Mouse (Mus musculus): ENCODE results near the gene Bcl2l13. TPM values are rescaled to one million over a fixed set of nuclear protein-coding genes. Genes with fewer than 3 reads are reported as not detected.
"Not testable (repeated sequence)": the region's sequence is repeated elsewhere in the genome, so short reads cannot be mapped to it uniquely, and the experiment has no call there.

Gene Bcl2l13
- polyA plus RNA-seq, 1 experiment from 2014 or later: 45.7 TPM

DNA sequence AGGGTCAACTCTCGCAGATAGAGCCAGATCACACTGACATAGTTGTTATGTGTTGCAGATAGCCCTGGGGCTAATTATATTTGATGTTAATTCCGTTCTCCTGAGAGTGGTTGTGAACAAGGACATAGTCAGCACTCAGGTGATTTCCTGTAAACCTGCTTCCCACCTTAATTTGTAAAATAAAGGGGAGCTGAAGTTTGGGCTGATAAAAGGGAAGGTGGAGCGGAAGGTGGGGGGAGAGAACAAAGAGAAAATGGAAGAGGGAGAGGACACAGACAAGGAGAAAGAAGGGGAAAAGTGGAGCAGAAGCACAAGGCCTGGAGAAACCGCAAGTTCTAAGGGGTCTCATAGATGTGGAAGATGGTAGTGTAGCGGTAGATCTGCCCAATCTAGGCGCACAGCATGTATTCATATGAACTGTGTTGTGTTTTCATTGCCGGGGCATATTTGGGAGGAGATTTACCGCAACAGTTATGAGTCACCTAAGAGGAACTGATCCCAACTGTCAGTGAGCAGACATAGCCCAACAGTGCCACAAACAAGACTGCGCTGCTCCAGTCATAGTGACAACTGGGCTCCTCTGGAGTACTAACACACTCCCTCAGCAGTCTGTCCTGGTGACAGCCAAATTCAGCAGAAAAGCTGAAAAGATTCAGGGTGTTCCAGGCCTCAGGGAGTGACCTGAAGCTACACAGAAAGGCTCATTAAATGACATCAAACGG, 72.0 kb downstream of the Bcl2l13 start:
- H3K4me1 ChIP-seq; H3K9me3 ChIP-seq; H3K36me3 ChIP-seq; H3K27ac ChIP-seq (replicated peaks); ATAC-seq (ENCODE audit: low FRiP score, low read depth); H3K9ac ChIP-seq (replicated peaks); H3K27me3 ChIP-seq; H3K4me2 ChIP-seq (replicated peaks); H3K4me3 ChIP-seq: not testable (repeated sequence)
- WGBS: 94% methylated on average over 9 of the region's 10 CpGs

DNA sequence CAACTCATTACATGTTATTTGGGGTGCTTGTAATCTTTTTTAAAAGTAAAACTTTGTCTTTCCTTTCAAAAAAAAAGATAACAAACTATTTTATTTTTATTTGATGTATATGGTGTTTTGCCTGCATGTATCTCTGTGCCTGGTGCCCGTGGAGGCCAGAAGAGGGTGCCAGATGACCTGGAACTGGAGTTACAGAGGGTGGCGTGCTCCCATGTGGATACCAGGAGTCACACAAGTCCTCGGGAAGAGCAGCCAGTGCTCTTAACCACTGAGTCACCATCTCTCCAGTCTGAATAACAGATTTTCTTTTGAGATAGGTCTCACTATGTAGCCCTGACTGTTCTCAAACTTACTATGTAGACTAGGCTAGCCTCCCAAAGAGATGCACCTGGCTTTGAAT, 73.5 kb downstream of the Bcl2l13 start:
- WGBS: 87% methylated on average over 3 of the region's 3 CpGs
- H3K36me3 ChIP-seq: no peaks in the 10 kb centered on the region
- no peak overlapping the region for H3K4me3 ChIP-seq
- H3K9ac ChIP-seq (replicated peaks): no peak overlapping the region
- no peak overlapping the region for H3K4me2 ChIP-seq (replicated peaks)
- no peak for ATAC-seq (ENCODE audit: low FRiP score, low read depth)
- no peaks in the 10 kb centered on the region for H3K9me3 ChIP-seq
- no peaks in the 10 kb centered on the region for H3K4me1 ChIP-seq
- no peak overlapping the region for H3K27ac ChIP-seq (replicated peaks)
- H3K27me3 ChIP-seq: no peaks in the 10 kb centered on the region

GRCm38 (mm10) chr6:120911213-120912007, 75.4 kb downstream of the Bcl2l13 start:
- no peak for ATAC-seq (ENCODE audit: low FRiP score, low read depth)
- H3K27me3 ChIP-seq: peaks cover 18% of the 10 kb centered on the region
- peaks cover 4% of the 10 kb centered on the region for H3K4me1 ChIP-seq
- no peaks in the 10 kb centered on the region for H3K36me3 ChIP-seq
- H3K9me3 ChIP-seq: no peaks in the 10 kb centered on the region
- no peak overlapping the region for H3K4me3 ChIP-seq
- H3K9ac ChIP-seq (replicated peaks): no peak overlapping the region
- WGBS: 83% methylated on average over 13 of the region's 13 CpGs
- H3K27ac ChIP-seq (replicated peaks): no peak overlapping the region
- H3K4me2 ChIP-seq (replicated peaks): no peak overlapping the region

DNA sequence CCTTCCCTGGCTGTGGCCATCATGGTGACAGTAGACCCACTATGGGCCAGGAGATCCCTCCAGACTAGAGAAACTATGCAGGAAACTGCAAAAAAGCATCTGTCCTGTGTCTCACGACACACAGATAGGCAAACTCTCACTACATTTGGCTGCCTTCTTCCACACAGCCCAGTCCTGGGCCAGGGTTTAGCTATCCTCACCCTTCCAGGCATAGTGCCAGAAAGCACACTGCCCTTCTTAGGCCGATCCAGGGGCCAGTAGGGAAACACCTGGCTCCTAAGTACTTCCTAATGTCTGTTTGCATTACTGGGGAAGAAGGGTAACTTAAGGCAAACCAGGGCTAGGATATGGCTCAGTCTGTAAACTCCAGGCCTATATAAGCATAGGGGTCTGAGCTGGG, 76.9 kb downstream of the Bcl2l13 start:
- Histone ChIP-seq H3K4me2 (replicated peaks) (no peak overlapping the region), H3K36me3 (no peaks in the 10 kb centered on the region)

DNA sequence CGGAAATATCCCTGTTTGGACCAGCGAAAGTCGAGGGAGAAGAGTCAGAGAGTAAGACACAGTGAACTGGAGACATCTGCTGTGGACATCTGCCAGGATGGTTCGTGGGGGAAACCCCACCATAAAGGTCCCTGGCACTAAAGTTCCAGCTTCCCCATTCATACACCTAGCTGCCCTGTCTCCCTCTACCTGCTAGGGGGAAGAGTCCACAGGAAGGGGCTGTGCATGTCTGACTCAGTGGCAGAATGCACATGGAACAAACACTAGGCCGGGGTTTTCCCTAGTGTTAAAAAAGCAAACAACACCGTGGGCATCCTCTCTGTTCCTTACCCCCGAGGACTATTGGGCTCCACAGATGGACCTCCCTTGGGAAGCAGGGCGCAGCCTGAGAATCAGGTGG, 77.8 kb downstream of the Bcl2l13 start:
- H3K27me3 ChIP-seq: peaks cover 20% of the 10 kb centered on the region
- peaks cover 4% of the 10 kb centered on the region for H3K4me1 ChIP-seq
- 84% methylated on average over 8 of the region's 8 CpGs for WGBS
- H3K4me2 ChIP-seq (replicated peaks): no peak overlapping the region
- H3K36me3 ChIP-seq: no peaks in the 10 kb centered on the region
- H3K4me3 ChIP-seq: no peak overlapping the region
- ATAC-seq (ENCODE audit: low FRiP score, low read depth): no peak
- H3K9me3 ChIP-seq: no peaks in the 10 kb centered on the region
- H3K27ac ChIP-seq (replicated peaks): no peak overlapping the region
- no peak overlapping the region for H3K9ac ChIP-seq (replicated peaks)

More for the DNA sequence above, 76.9 kb downstream of the Bcl2l13 start:
- ATAC-seq (ENCODE audit: low FRiP score, low read depth): no peak
- H3K27me3 ChIP-seq: peaks cover 20% of the 10 kb centered on the region
- H3K4me1 ChIP-seq: peaks cover 4% of the 10 kb centered on the region
- 88% methylated on average over 2 of the region's 2 CpGs for WGBS
- H3K27ac ChIP-seq (replicated peaks): no peak overlapping the region
- no peak overlapping the region for H3K4me3 ChIP-seq
- H3K9me3 ChIP-seq: no peaks in the 10 kb centered on the region
- H3K9ac ChIP-seq (replicated peaks): no peak overlapping the region

DNA sequence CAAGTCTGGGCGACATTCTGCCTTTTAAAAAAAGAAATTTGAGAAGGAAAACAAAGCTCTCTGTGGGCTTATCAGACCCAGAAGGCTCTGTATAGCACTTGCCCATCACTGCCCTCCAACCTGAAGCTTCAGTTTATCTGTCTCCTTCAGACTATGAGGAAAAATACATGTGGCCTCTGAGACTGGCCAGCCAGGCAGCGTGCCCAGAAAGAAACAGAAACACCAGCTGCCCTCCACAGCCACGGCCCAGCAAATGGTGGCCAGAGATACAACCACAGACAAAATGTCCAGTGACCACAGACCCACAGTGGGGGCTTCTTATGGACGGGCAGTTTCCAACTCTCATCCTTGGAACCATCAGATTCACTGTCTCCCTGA, 78.5 kb downstream of the Bcl2l13 start:
- ATAC-seq (ENCODE audit: low FRiP score, low read depth): no peak
- Histone ChIP-seq H3K4me3 (no peak overlapping the region), H3K27me3 (peaks cover 20% of the 10 kb centered on the region), H3K9me3 (no peaks in the 10 kb centered on the region), H3K27ac (replicated peaks) (no peak overlapping the region), H3K4me2 (replicated peaks) (no peak overlapping the region), H3K9ac (replicated peaks) (no peak overlapping the region), H3K36me3 (no peaks in the 10 kb centered on the region), H3K4me1 (peaks cover 4% of the 10 kb centered on the region)
- WGBS: 82% methylated on average over 4 of the region's 4 CpGs

- H3K36me3 ChIP-seq: no peaks in the 10 kb centered on the region
- ATAC-seq (ENCODE audit: low FRiP score, low read depth): no peak
- no peak overlapping the region for H3K4me2 ChIP-seq (replicated peaks)
- peaks cover 20% of the 10 kb centered on the region for H3K27me3 ChIP-seq
- 47% methylated on average over 9 of the region's 9 CpGs for WGBS
- no peaks in the 10 kb centered on the region for H3K9me3 ChIP-seq
- H3K9ac ChIP-seq (replicated peaks): no peak overlapping the region
- H3K4me1 ChIP-seq: peaks cover 4% of the 10 kb centered on the region
- no peak overlapping the region for H3K27ac ChIP-seq (replicated peaks)
- no peak overlapping the region for H3K4me3 ChIP-seq
Observed at GRCm38 (mm10) chr6:120914911-120915648, 79.1 kb downstream of the Bcl2l13 start.

DNA sequence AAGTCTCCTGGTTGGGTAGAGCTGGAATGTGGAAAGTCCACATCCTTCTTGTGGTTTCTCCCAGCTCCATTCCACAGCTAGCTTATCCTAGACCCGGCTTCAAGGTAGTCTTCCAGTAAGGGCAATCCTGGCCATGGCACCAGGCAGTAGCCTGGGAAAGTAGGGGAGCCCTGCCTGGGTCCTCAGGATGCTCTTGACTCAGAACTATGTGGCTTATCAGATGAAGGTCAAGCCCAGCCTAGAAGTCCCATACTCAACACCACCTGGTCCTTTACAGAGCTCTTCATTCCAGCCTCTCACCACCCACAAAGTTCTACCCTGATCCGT, 79.6 kb downstream of the Bcl2l13 start:
- H3K4me3 ChIP-seq: no peak overlapping the region
- H3K4me2 ChIP-seq (replicated peaks): peak overlapping the region; percentile 93; the same call in 1 of the 2 replicates

GRCm38 (mm10) chr6:120916074-120916971, 80.3 kb downstream of the Bcl2l13 start, which contains the start of gene Bid:
Gene Bid, minus strand, starts transcription at chr6:120916853.
- no peaks in the 10 kb centered on the region for H3K9me3 ChIP-seq
- peaks cover 4% of the 10 kb centered on the region for H3K4me1 ChIP-seq
- peak within 1 kb of the TSS; percentile 66 for H3K9ac ChIP-seq (replicated peaks)
- WGBS: 2% methylated on average over 66 of the region's 67 CpGs
- H3K4me3 ChIP-seq: peak within 1 kb of the TSS; percentile 72
- no peaks in the 10 kb centered on the region for H3K36me3 ChIP-seq
- peak within 1 kb of the TSS; percentile 93 for H3K4me2 ChIP-seq (replicated peaks)
- no peak within 1 kb of the TSS for H3K27ac ChIP-seq (replicated peaks)
- peaks cover 20% of the 10 kb centered on the region for H3K27me3 ChIP-seq
- peak; percentile 87 for ATAC-seq (ENCODE audit: low FRiP score, low read depth)

More for the DNA sequence above, 79.6 kb downstream of the Bcl2l13 start:
- H3K27ac ChIP-seq (replicated peaks): no peak overlapping the region
- H3K9me3 ChIP-seq: no peaks in the 10 kb centered on the region
- peaks cover 20% of the 10 kb centered on the region for H3K27me3 ChIP-seq
- peaks cover 4% of the 10 kb centered on the region for H3K4me1 ChIP-seq
- H3K9ac ChIP-seq (replicated peaks): no peak overlapping the region
- no peak for ATAC-seq (ENCODE audit: low FRiP score, low read depth)
- WGBS: 34% methylated on average over 2 of the region's 2 CpGs
- no peaks in the 10 kb centered on the region for H3K36me3 ChIP-seq

- H3K4me3 ChIP-seq: peak overlapping the region; percentile 72
- ATAC-seq (ENCODE audit: low FRiP score, low read depth); H3K27ac ChIP-seq (replicated peaks); H3K4me1 ChIP-seq; H3K36me3 ChIP-seq; H3K9me3 ChIP-seq: not testable (repeated sequence)
- H3K27me3 ChIP-seq: peaks cover 20% of the 10 kb centered on the region
- peak overlapping the region; percentile 93 for H3K4me2 ChIP-seq (replicated peaks)
- H3K9ac ChIP-seq (replicated peaks): peak overlapping the region; percentile 66
- WGBS: 24% methylated on average over 12 of the region's 14 CpGs
Observed at GRCm38 (mm10) chr6:120916972-120917881, 81.2 kb downstream of the Bcl2l13 start.
